Mouse (Mus musculus): ENCODE results near the gene Mpv17l.

DNA sequence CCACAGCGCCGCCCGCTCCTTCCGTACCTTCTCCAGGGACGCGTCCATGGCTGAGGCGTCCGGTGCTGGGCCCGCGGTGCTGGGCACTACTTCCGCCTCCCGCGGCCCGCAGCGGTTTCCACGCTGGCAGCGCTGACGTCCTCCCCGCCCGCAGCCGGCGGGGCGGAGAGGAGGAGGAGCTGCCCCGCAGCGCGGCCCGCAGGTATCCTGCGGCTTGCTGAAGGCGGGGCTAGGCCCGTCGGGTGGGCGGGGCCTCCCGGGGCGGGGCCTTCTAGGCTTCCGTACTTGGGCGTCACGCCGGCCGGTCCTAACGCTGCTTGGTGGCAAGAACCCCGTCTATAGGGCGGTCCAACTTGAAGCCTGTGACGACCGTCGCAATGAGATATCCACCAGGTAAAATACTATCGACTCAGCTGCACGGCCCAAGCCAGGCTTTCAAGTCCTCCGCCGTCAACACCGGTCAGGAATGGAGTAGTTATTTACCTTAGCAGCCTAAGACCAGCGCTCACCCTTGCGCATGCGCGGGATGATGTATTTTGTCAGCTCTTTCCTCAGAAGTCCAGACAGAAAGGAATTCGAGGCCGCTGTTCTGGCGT lies at the start of gene Mpv17l, which contains the start of gene Pdxdc1:
- no peak for TF ChIP-seq MAFK (IDR thresholded peaks at IDR 0.05; ENCODE audit: insufficient read depth, low read depth, low read length)
- TF ChIP-seq HCFC1 (IDR thresholded peaks at IDR 0.05; ENCODE audit: borderline replicate concordance, insufficient read depth, low read length), result no peak
